Mouse (Mus musculus): ENCODE results near the gene Gm3285. TPM values are rescaled to one million over a fixed set of nuclear protein-coding genes. Genes with fewer than 3 reads are reported as not detected.

Gm3285 gene
- polyA plus RNA-seq (2016; fragmentation: Nextera tagmentation; extraction: Ambion mirVana) = not detected in 2 replicates

DNA sequence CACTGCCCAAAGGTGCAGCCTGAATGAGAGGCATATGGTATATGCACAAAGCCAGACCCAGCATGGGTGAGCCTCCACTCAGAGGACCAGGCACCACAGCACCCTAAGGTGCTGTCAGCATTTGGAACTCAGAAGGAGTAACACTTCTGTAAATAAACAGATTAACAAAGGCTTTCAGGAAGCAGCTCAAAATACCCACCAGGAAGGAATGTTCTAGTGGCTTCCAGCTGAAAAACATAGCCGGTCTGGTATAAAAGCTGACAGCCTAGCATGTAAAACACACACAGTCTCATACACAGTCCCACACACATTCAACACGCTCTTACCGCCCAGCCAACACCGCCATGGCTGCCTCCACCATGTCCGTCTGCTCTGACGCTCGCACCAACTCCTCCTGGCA, at the start of gene Gm3285:
Gene Gm3285 (plus strand): TSS at position 301 of the 400 bp plus-strand sequence.
- Histone ChIP-seq H3K36me3 (no peaks in the 10 kb centered on the region), H3K4me3 (no peak within 1 kb of the TSS), H3K4me1 (peaks cover 21% of the 10 kb centered on the region), H3K27me3 (ENCODE audit: low read depth, poor library complexity, severe bottlenecking) (no peaks in the 10 kb centered on the region), H3K9me3 (replicated peaks) (no peaks in the 10 kb centered on the region), H3K27ac (replicated peaks) (no peak within 1 kb of the TSS)
- 54% methylated on average over 7 of the region's 7 CpGs for WGBS
- DNase-seq (ENCODE audit: low spot score) = no peak

DNA sequence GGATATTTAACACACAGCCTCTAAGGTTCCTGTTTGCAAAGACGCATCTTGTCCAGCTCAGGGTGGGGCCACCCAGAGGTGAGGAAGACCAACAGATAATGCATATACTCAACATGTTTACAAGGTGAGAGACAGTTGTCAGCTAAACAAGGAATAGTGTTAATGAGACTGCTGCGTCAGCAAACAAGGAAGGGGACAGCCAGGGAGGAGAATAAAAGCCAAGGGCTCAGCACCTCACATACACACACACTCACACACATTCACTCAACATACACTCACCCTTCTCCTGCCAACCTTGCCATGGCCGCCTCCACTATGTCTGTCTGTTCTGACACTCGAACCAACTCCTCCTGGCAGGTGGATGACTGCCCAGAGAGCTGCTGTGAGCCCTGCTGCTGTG, 47.4 kb upstream of the Gm3285 start, which contains the start of gene Gm2696:
Gene Gm2696 (plus strand): TSS at position 301 of the 400 bp plus-strand sequence.
- Histone ChIP-seq H3K4me1 (peaks cover 6% of the 10 kb centered on the region; the same call in 1 of the 2 replicates), H3K36me3 (no peaks in the 10 kb centered on the region), H3K27me3 (ENCODE audit: low read depth, poor library complexity, severe bottlenecking) (no peaks in the 10 kb centered on the region), H3K4me3 (no peak within 1 kb of the TSS), H3K9me3 (replicated peaks) (peaks cover 7% of the 10 kb centered on the region), H3K27ac (replicated peaks) (0 out of 2 replicates have a peak within 1 kb of the TSS, but pooled peaks have one; percentile 28)
- WGBS = 57% methylated on average over 4 of the region's 4 CpGs
- DNase-seq (ENCODE audit: low spot score) = no peak

DNA sequence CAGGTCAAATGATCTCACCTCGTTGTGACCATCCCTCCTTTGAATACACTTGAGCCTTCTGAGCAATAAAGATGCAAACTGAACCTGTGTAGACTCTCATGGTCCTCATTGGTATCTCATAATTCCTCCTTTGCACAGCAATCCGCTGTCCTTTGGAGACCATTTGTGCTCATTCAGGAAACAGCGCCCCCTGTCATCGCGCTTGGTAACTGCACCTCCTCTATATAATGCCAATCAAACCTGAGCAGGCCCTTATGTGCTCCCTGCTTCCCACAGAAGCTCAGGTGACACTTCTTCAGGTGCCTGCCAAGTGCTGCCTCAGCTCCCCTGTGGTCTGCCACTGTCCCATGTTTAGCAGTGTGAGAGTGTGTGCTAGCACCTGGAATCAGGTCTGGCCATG, 46.3 kb upstream of the Gm3285 start:
- Histone ChIP-seq H3K27ac (replicated peaks) (no peak overlapping the region), H3K9me3 (replicated peaks) (no peaks in the 10 kb centered on the region; the same call in 1 of the 2 replicates), H3K4me1 (peaks cover 9% of the 10 kb centered on the region), H3K4me3 (no peak overlapping the region), H3K36me3 (no peaks in the 10 kb centered on the region), H3K27me3 (ENCODE audit: low read depth, poor library complexity, severe bottlenecking) (no peaks in the 10 kb centered on the region)
- WGBS = 36% methylated on average over 5 of the region's 5 CpGs
- peak; percentile 33 for DNase-seq (ENCODE audit: low spot score)

DNA sequence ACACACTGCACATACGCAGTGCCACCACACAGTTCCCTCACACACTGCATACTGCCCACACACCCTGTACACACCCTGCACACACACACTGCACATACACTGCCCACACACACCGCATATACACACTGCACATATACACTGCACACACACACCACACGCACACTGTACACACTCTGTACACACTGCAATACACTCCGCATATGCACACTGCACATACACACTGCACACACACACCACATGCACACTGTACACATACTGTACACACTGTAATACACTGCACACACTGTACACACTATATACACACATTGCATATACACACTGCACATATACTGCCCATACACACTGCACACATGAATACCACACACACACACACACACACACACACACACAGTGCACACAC, 43.3 kb upstream of the Gm3285 start:
- Histone ChIP-seq H3K27me3 (ENCODE audit: low read depth, poor library complexity, severe bottlenecking) (no peaks in the 10 kb centered on the region), H3K4me1 (peaks cover 9% of the 10 kb centered on the region), H3K36me3 (no peaks in the 10 kb centered on the region), H3K9me3 (replicated peaks) (peaks cover 4% of the 10 kb centered on the region; the same call in 1 of the 2 replicates), H3K27ac (replicated peaks) (no peak overlapping the region), H3K4me3 (no peak overlapping the region)
- DNase-seq (ENCODE audit: low spot score) = no peak
- 94% methylated on average over 4 of the region's 4 CpGs for WGBS

DNA sequence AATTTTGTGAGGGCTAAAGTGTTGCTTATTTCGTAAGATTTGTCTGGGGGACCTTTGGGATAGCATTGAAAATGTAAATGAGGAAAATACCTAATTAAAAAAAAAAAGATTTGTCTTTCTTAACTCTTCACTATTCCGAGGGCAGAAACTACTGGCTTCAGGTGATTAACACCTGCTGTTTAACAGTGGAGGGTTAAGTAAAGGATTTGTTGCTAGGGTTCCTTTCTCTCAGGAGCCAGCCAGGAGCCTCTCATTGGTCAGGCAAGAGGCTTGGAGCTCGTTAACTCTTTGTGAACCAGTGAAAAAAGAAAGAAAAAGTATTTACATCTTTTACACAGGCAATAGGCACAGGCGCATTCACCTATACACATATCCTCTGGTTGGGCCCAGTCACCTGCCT, 42.6 kb upstream of the Gm3285 start:
- DNase-seq (ENCODE audit: low spot score) = no peak
- no peaks in the 10 kb centered on the region for H3K36me3 ChIP-seq
- peaks cover 10% of the 10 kb centered on the region; the same call in 1 of the 2 replicates for H3K9me3 ChIP-seq (replicated peaks)
- peaks cover 6% of the 10 kb centered on the region for H3K4me1 ChIP-seq
- no peaks in the 10 kb centered on the region for H3K27me3 ChIP-seq (ENCODE audit: low read depth, poor library complexity, severe bottlenecking)
- no peak overlapping the region for H3K4me3 ChIP-seq
- WGBS = 25% methylated on average over 4 of the region's 4 CpGs
- H3K27ac ChIP-seq (replicated peaks) = no peak overlapping the region

DNA sequence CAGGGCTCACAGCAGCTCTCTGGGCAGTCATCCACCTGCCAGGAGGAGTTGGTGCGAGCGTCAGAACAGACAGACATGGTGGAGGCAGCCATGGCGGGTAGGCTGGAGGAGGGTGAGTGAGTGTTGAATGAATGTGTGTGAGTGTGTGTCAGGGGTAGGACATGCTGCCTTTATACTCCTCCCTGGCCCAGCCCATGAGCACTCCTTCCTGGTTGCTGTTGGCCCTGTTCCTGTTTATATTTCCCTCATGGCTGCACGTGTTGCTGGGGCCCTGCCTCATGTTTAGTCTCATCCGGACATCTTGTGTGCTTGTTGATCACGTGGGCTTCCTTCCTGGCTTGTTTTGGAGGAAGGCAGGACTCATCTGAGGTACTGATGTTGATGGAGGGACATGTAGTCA, 34.8 kb upstream of the Gm3285 start, which contains the start of gene Krtap10-4:
Gene Krtap10-4 (minus strand): TSS at position 145 of the 400 bp plus-strand sequence.
- no peaks in the 10 kb centered on the region for H3K36me3 ChIP-seq
- no peak for DNase-seq (ENCODE audit: low spot score)
- no peak within 1 kb of the TSS for H3K27ac ChIP-seq (replicated peaks)
- H3K4me3 ChIP-seq = no peak within 1 kb of the TSS
- H3K9me3 ChIP-seq (replicated peaks) = peaks cover 10% of the 10 kb centered on the region; the same call in 1 of the 2 replicates
- H3K4me1 ChIP-seq = no peaks in the 10 kb centered on the region
- H3K27me3 ChIP-seq (ENCODE audit: low read depth, poor library complexity, severe bottlenecking) = no peaks in the 10 kb centered on the region
- WGBS = 73% methylated on average over 6 of the region's 6 CpGs

DNA sequence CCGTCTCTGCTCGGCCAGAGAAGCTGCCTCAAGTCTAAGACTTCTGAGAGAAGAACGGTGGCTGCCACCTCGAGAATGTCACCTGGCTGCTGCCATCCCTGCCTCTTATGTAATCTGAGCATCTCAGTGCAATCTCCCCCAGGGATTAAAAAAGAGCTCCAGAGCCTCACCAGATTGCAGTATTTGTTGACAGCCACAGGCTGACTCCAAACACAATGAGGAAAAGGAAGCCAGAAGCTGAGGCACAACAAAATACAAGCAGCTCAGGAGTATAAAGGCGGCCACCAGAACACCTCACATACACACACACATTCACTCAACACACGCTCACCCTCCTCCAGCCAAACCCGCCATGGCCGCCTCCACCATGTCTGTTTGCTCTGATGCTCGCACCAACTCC, 26.1 kb upstream of the Gm3285 start, which contains the start of gene Krtap10-10:
Gene Krtap10-10 (plus strand): TSS at position 301 of the 400 bp plus-strand sequence.
- Histone ChIP-seq H3K27ac (replicated peaks) (no peak within 1 kb of the TSS), H3K4me1 (no peaks in the 10 kb centered on the region), H3K36me3 (no peaks in the 10 kb centered on the region), H3K9me3 (replicated peaks) (no peaks in the 10 kb centered on the region; the same call in 1 of the 2 replicates), H3K4me3 (no peak within 1 kb of the TSS), H3K27me3 (ENCODE audit: low read depth, poor library complexity, severe bottlenecking) (no peaks in the 10 kb centered on the region)
- DNase-seq (ENCODE audit: low spot score) = no peak
- WGBS = 80% methylated on average over 9 of the region's 9 CpGs

DNA sequence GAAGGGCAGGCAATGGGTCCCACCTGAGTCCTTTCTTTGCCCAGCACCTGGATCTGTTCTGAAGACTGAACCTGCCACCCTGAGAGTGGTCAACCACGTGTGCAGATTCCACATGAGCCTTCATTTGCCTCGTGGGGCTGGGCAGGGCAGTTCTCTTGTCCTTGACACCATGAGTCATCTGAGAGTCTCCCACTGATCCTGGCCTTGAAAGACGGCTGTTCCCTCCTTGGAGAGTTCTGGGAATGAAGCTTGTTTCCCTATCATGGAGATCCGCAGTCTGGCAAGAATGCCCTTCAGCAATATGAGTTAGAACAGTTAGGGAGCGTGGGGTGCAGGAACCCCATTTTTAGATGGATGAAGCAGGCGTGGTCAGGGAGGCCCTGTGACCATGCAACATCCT, 22.8 kb upstream of the Gm3285 start:
- Histone ChIP-seq H3K4me3 (no peak overlapping the region), H3K9me3 (replicated peaks) (peaks cover 9% of the 10 kb centered on the region; the same call in 1 of the 2 replicates), H3K27me3 (ENCODE audit: low read depth, poor library complexity, severe bottlenecking) (no peaks in the 10 kb centered on the region), H3K4me1 (no peaks in the 10 kb centered on the region), H3K36me3 (no peaks in the 10 kb centered on the region), H3K27ac (replicated peaks) (no peak overlapping the region)
- 83% methylated on average over 6 of the region's 6 CpGs for WGBS
- no peak for DNase-seq (ENCODE audit: low spot score)

DNA sequence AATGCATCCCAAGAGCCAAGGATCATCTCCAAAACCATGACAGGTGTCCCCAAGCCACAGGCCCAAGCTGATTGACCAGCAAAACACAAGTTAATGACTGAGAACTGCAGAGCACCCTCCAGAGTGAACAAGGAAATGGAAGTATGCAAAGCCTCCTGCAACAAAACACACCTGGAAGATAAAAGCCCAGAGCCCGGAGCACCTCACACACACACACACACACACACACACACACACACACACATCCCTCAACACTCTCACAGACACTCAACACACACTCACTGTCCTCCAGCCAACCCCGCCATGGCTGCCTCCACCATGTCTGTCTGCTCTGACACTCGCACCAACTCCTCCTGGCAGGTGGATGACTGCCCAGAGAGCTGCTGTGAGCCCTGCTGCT, 15.3 kb upstream of the Gm3285 start, which contains the start of gene Gm36176:
Gene Gm36176 (plus strand): TSS at position 301 of the 400 bp plus-strand sequence.
- peaks cover 22% of the 10 kb centered on the region; the same call in 1 of the 2 replicates for H3K9me3 ChIP-seq (replicated peaks)
- no peaks in the 10 kb centered on the region for H3K36me3 ChIP-seq
- no peaks in the 10 kb centered on the region for H3K4me1 ChIP-seq
- H3K27ac ChIP-seq (replicated peaks) = no peak within 1 kb of the TSS
- H3K27me3 ChIP-seq (ENCODE audit: low read depth, poor library complexity, severe bottlenecking) = no peaks in the 10 kb centered on the region
- 65% methylated on average over 3 of the region's 3 CpGs for WGBS
- no peak within 1 kb of the TSS for H3K4me3 ChIP-seq
- no peak for DNase-seq (ENCODE audit: low spot score)

DNA sequence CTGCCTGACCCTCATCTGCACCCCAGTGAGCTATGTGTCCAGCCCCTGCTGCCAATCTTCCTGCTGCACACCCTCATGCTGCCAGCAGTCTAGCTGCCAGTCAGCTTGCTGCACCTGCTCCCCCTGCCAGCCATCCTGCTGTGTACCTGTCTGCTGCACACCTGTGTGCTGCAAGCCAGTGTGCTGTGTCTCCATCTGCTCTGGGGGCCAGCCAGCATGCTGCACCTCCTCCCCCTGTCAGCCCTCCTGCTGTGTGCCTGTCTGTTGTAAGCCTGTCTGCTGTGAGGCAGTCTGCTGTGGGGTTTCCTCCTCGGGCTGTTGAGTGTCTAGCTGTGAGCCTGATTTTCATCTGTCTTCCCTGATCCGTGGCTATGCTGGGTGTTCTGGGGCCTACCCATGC, 14.8 kb upstream of the Gm3285 start:
- 16% methylated on average over 2 of the region's 2 CpGs for WGBS
- Histone ChIP-seq H3K27ac (replicated peaks) (no peak overlapping the region), H3K9me3 (replicated peaks) (peaks cover 22% of the 10 kb centered on the region; the same call in 1 of the 2 replicates), H3K4me1 (no peaks in the 10 kb centered on the region), H3K36me3 (no peaks in the 10 kb centered on the region), H3K27me3 (ENCODE audit: low read depth, poor library complexity, severe bottlenecking) (no peaks in the 10 kb centered on the region), H3K4me3 (no peak overlapping the region)
- DNase-seq (ENCODE audit: low spot score) = no peak

DNA sequence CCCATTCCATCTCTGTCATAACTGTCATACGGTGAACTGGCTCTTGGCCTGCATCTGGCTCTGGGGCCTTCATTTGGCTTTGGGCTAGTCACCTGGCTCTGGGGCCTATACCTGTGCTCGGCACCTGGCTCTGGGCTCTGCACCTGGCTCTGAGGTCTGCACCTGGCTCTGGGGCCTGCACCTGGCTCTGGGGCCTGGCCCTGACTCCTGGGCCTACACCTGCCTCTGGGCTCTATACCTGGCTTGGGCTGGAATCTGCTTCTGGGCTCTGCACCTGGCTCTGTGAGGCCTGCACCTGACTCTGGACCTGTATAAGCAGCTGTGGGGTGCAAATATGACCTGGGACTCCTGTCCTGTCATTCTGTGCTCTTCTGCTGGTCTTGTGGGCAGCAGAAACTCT, 14.2 kb upstream of the Gm3285 start:
- no peaks in the 10 kb centered on the region for H3K36me3 ChIP-seq
- WGBS = 67% methylated on average over 2 of the region's 2 CpGs
- no peaks in the 10 kb centered on the region for H3K27me3 ChIP-seq (ENCODE audit: low read depth, poor library complexity, severe bottlenecking)
- H3K27ac ChIP-seq (replicated peaks) = no peak overlapping the region
- peaks cover 22% of the 10 kb centered on the region; the same call in 1 of the 2 replicates for H3K9me3 ChIP-seq (replicated peaks)
- no peak overlapping the region for H3K4me3 ChIP-seq
- DNase-seq (ENCODE audit: low spot score) = no peak
- H3K4me1 ChIP-seq = no peaks in the 10 kb centered on the region

DNA sequence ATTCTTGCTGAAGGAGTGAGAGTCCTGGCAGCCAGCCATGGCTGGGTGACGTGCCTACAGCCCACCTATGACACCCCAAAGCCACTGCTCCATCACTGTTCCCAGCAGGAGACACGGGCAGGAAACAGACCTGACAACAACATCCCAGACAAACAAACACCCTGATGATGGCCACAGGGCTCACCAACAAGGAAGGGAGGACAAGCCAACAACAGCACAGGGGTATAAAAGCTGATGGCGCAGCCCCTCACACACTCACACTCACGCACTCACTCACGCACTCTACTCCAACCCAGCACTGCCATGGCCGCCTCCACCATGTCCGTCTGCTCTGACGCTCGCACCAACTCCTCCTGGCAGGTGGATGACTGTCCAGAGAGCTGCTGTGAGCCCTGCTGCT, 9.2 kb upstream of the Gm3285 start, which contains the start of gene Gm10318:
Gene Gm10318 (plus strand): TSS at position 301 of the 400 bp plus-strand sequence.
- no peaks in the 10 kb centered on the region for H3K27me3 ChIP-seq (ENCODE audit: low read depth, poor library complexity, severe bottlenecking)
- DNase-seq (ENCODE audit: low spot score) = no peak
- peak within 1 kb of the TSS; percentile 55 for H3K27ac ChIP-seq (replicated peaks)
- H3K4me3 ChIP-seq = no peak within 1 kb of the TSS
- 78% methylated on average over 9 of the region's 9 CpGs for WGBS
- H3K9me3 ChIP-seq (replicated peaks) = peaks cover 6% of the 10 kb centered on the region; the same call in 1 of the 2 replicates
- H3K36me3 ChIP-seq = no peaks in the 10 kb centered on the region
- H3K4me1 ChIP-seq = 0 out of 2 replicates have a peak, but pooled peaks cover 2% of the 10 kb centered on the region

DNA sequence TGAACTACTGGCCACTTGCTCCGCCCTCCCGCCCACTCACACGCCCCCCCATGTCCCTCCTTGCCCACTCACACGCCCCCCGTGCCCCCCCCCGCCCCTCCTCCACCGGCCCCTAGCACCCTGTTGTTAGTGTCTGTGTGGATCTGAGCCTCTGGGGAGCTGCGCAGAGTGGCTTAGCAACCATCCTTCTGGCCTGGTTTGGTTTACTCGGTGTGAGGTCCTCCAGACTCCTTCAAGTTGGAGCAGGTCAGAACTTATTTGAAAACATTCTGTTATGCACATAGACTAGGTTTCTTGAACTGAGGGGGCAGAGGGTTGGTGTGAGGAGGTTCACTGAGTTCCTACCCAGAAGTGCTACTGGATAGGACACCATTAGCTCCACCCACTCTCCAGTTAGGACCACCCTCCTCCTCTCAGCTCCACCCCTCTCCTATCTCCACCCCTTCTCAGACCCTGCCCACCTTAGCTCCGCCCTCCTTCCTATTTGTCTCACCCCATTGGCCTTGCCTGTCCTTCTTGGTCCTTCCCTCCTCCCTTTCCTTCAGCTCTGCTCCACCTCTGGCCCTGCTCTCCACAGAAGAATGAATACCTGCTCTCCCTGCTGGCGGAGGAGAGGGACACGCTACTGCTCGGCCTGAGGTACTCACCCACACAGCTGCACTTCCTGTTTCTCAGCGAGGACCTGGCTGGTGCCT, 2.4 kb downstream of the Gm3285 start:
- Histone ChIP-seq H3K27me3 (ENCODE audit: low read depth, poor library complexity, severe bottlenecking) (no peaks in the 10 kb centered on the region), H3K36me3 (no peaks in the 10 kb centered on the region), H3K27ac (replicated peaks) (peak overlapping the region; percentile 55; the same call in 1 of the 2 replicates), H3K9me3 (replicated peaks) (no peaks in the 10 kb centered on the region), H3K4me1 (peaks cover 21% of the 10 kb centered on the region), H3K4me3 (peak overlapping the region; percentile 46)
- WGBS = 49% methylated on average over 13 of the region's 14 CpGs
- peak; percentile 59 for DNase-seq (ENCODE audit: low spot score)
